Mouse (Mus musculus) CH12.LX (cell line): ENCODE measurements around the gene Cers6. TPM values are rescaled to one million over a fixed set of nuclear protein-coding genes. Genes with fewer than 3 reads are reported as not detected.

Source experiments
- DNase-seq: peaks from one replicate; pipeline ENCODE4 v3.0.0-alpha.2; 2013; ENCODE audit errors: extremely low read depth
- H3K27ac ChIP-seq: 2 replicates; pipeline ENCODE4 v1.5.1; 2012; ENCODE audit warnings: low read depth, mild to moderate bottlenecking, control low read depth, moderate library complexity; ENCODE audit not compliant: insufficient read depth
- H3K27me3 ChIP-seq: replicated peaks from 2 replicates; pipeline ENCODE3; 2012; ENCODE audit warnings: inconsistent platforms
- H3K36me3 ChIP-seq, 2 experiments: replicated peaks in 1 of 2; 2 replicates each; pipeline versions ENCODE3 to v1.6.1; 2012; ENCODE audit warnings: inconsistent platforms in 1 of 2, low read length in 1 of 2, mild to moderate bottlenecking in 1 of 2, mixed read lengths in 1 of 2, moderate library complexity in 1 of 2; ENCODE audit not compliant: control insufficient read depth in 1 of 2, insufficient read depth in 1 of 2
- H3K4me1 ChIP-seq, 2 experiments: 2 replicates each; pipeline ENCODE4 v1.6.1; 2012; ENCODE audit warnings: inconsistent platforms in 1 of 2, moderate library complexity in 1 of 2; ENCODE audit not compliant: insufficient read depth in 2 of 2, control insufficient read depth in 1 of 2
- H3K4me2 ChIP-seq: 2 replicates; pipeline ENCODE4 v1.6.1; 2012; ENCODE audit warnings: low read depth, mild to moderate bottlenecking, control low read depth; ENCODE audit not compliant: poor library complexity, insufficient read depth, severe bottlenecking
- H3K4me3 ChIP-seq, 3 experiments: fragments of 150-350 bp in 1 of 3; sonication (generic) in 1 of 3; replicated peaks in 1 of 3; 2 replicates each; pipeline versions ENCODE3 to v1.5.1; 2011 to 2012; ENCODE audit warnings: low read depth in 2 of 3, low read length in 2 of 3, mild to moderate bottlenecking in 2 of 3, moderate library complexity in 2 of 3, control low read depth in 1 of 3, improper control_type of control experiment in 1 of 3, inconsistent platforms in 1 of 3, mixed read lengths in 1 of 3; ENCODE audit not compliant: poor library complexity in 1 of 3
- H3K79me2 ChIP-seq: replicated peaks from 2 replicates; pipeline ENCODE4 v1.6.1; 2012; ENCODE audit warnings: mild to moderate bottlenecking, moderate library complexity; ENCODE audit not compliant: control insufficient read depth, poor library complexity, insufficient read depth, severe bottlenecking; ENCODE audit errors: extremely low read depth
- H3K9ac ChIP-seq: 2 replicates; pipeline ENCODE4 v1.6.1; 2012; ENCODE audit warnings: low read depth, mild to moderate bottlenecking, control low read depth, moderate library complexity; ENCODE audit not compliant: insufficient read depth
- H3K9me3 ChIP-seq: replicated peaks from 2 replicates; pipeline ENCODE3; 2012; ENCODE audit warnings: low read length, inconsistent platforms, mixed read lengths
- CHD1 ChIP-seq: IDR thresholded peaks from 2 replicates; pipeline ENCODE4 v1.6.1; 2012; ENCODE audit warnings: low read depth, low read length, improper control_type of control experiment, inconsistent platforms
- CHD2 ChIP-seq: IDR thresholded peaks from 2 replicates; pipeline ENCODE4 v1.6.1; 2011; ENCODE audit warnings: low read length, improper control_type of control experiment
- E2F4 ChIP-seq: IDR thresholded peaks from 2 replicates; pipeline ENCODE4 v1.6.1; 2011; ENCODE audit warnings: low read depth, low read length, improper control_type of control experiment; ENCODE audit not compliant: insufficient replicate concordance
- ELF1 ChIP-seq: IDR thresholded peaks from 2 replicates; pipeline ENCODE4 v1.6.1; 2014; ENCODE audit warnings: low read depth, mild to moderate bottlenecking, inconsistent platforms, low read length, improper control_type of control experiment
- HCFC1 ChIP-seq: IDR thresholded peaks from 2 replicates; pipeline ENCODE4 v1.6.1; 2012; ENCODE audit warnings: low read depth, mild to moderate bottlenecking, inconsistent platforms, low read length, improper control_type of control experiment
- IRF4 ChIP-seq: IDR thresholded peaks from 2 replicates; pipeline ENCODE4 v1.6.1; 2014; ENCODE audit warnings: low read depth, mild to moderate bottlenecking, inconsistent platforms, low read length, improper control_type of control experiment
- MAFK ChIP-seq: IDR thresholded peaks from 2 replicates; pipeline ENCODE4 v1.6.1; 2011; ENCODE audit warnings: low read length, improper control_type of control experiment; ENCODE audit not compliant: insufficient replicate concordance
- MAZ ChIP-seq: IDR thresholded peaks from 2 replicates; pipeline ENCODE4 v1.6.1; 2012; ENCODE audit warnings: low read depth, mild to moderate bottlenecking, inconsistent platforms, low read length, improper control_type of control experiment, moderate library complexity
- MEF2A ChIP-seq: IDR thresholded peaks from 2 replicates; pipeline ENCODE4 v1.6.1; 2014; ENCODE audit warnings: low read depth, mild to moderate bottlenecking, inconsistent platforms, low read length, improper control_type of control experiment, borderline replicate concordance
- MXI1 ChIP-seq: IDR thresholded peaks from 2 replicates; pipeline ENCODE4 v1.6.1; 2011; ENCODE audit warnings: mild to moderate bottlenecking, low read depth, low read length, improper control_type of control experiment
- NELFE ChIP-seq: IDR thresholded peaks from 2 replicates; pipeline ENCODE4 v1.6.1; 2011; ENCODE audit warnings: low read depth, low read length, improper control_type of control experiment
- PAX5 ChIP-seq: IDR thresholded peaks from 2 replicates; pipeline ENCODE4 v1.6.1; 2012; ENCODE audit warnings: low read length, inconsistent platforms, mixed read lengths
- POLR2A ChIP-seq: IDR thresholded peaks from 2 replicates; pipeline ENCODE4 v1.6.1; 2011; ENCODE audit warnings: low read depth, mild to moderate bottlenecking, improper control_type of control experiment, low read length
- POLR2AphosphoS2 ChIP-seq: IDR thresholded peaks from 2 replicates; pipeline ENCODE4 v1.6.1; 2011; ENCODE audit warnings: low read depth, low read length, improper control_type of control experiment
- RAD21 ChIP-seq: IDR thresholded peaks from 2 replicates; pipeline ENCODE4 v1.6.1; 2011; ENCODE audit warnings: low read depth, mild to moderate bottlenecking, low read length, improper control_type of control experiment, moderate library complexity
- RCOR1 ChIP-seq: conservative IDR thresholded peaks from 2 replicates; pipeline ENCODE4 v1.6.1; 2012; ENCODE audit warnings: low read depth, mild to moderate bottlenecking, inconsistent platforms, low read length, improper control_type of control experiment
- SIN3A ChIP-seq: IDR thresholded peaks from 2 replicates; pipeline ENCODE4 v1.6.1; 2012; ENCODE audit warnings: low read length, improper control_type of control experiment, inconsistent platforms
- SMC3 ChIP-seq: IDR thresholded peaks from 2 replicates; pipeline ENCODE4 v1.6.1; 2011; ENCODE audit warnings: low read depth, low read length, improper control_type of control experiment
- TBP ChIP-seq: conservative IDR thresholded peaks from 2 replicates; pipeline ENCODE4 v1.6.1; 2011; ENCODE audit warnings: low read depth, low read length, improper control_type of control experiment
- TCF12 ChIP-seq: IDR thresholded peaks from 2 replicates; pipeline ENCODE4 v1.6.1; 2014; ENCODE audit warnings: low read depth, mild to moderate bottlenecking, inconsistent platforms, low read length, improper control_type of control experiment
- UBTF ChIP-seq: IDR thresholded peaks from 2 replicates; pipeline ENCODE4 v1.6.1; 2012; ENCODE audit warnings: low read depth, mild to moderate bottlenecking, inconsistent platforms, low read length, improper control_type of control experiment, moderate library complexity
- ZC3H11A ChIP-seq: IDR thresholded peaks from 2 replicates; pipeline ENCODE4 v1.6.1; 2012; ENCODE audit warnings: low read depth, mild to moderate bottlenecking, inconsistent platforms, low read length, improper control_type of control experiment
- ZNF384 ChIP-seq: IDR thresholded peaks from 2 replicates; pipeline ENCODE4 v1.6.1; 2012; ENCODE audit warnings: low read depth, low read length, improper control_type of control experiment, inconsistent platforms
- dilution Hi-C: fragments of 300-500 bp; cut with MboI; formaldehyde crosslinking; loops from 2 replicates; pipeline ENCODE4 v1.14.3; 2020; ENCODE audit warnings: low sequenced_read_pairs; ENCODE audit not compliant: extremely low pct_unique_long_range_greater_than_20kb, extremely low pct_ligation_motif_present
- in situ Hi-C: fragments of 300-500 bp; cut with MboI; formaldehyde crosslinking; loops from 3 replicates; pipeline ENCODE4 v1.14.3; 2019; ENCODE audit warnings: low sequenced_read_pairs, low pct_ligation_motif_present, low pct_unique_long_range_greater_than_20kb, mixed read lengths
- polyA plus RNA-seq: library from polyadenylated mRNA; unstranded; fragments of >175 nt; gene quantifications from 2 replicates; pipeline ENCODE4 v1.2.1, GENCODE M21; 2012; ENCODE audit warnings: low read depth; ENCODE audit not compliant: insufficient read length
- total RNA-seq, 2 experiments: library from RNA; depleted of rRNA; stranded (reverse); fragments of 300-350 nt in 1 of 2; fragments of >200 nt in 1 of 2; gene quantifications; 2 replicates each; pipeline ENCODE4 v1.2.3; 2012 to 2014

Cers6 gene
- total and polyA plus RNA-seq, 3 experiments = not detected

DNA sequence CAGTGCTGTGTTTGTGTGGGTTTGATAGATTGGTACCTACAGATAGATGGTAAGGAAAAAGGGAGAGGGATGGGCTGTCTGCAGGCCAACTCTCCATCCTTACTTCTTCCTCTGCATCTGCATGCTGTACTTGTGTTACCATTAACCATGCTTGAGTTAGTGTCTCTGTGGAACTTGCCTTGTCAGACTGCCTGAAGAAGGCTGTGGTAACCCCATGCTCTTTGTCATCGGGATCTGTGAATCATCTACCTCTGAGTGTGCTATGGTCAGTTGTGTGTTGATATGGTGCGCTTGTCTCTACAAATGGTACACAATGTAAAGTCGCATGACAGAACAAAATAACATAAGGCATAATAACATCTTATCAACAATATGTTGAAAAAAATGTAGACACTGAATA lies 94.9 kb downstream of the Cers6 start:
- TF ChIP-seq NELFE (no peak), TBP (no peak), MAFK (no peak), UBTF (no peak), SIN3A (no peak), MXI1 (no peak), POLR2A (no peak), MEF2A (no peak), RAD21 (no peak), PAX5 (no peak), SMC3 (no peak), IRF4 (no peak)
- TF ChIP-seq, all 38 proteins: peak for 0
- no peak for DNase-seq
- in situ Hi-C loops = no loop called here
- Histone ChIP-seq H3K4me1 (no peaks in the 10 kb centered on the region), H3K36me3 (no peaks in the 10 kb centered on the region), H3K4me3 (no peak overlapping the region), H3K9me3 (peaks cover 71% of the 10 kb centered on the region), H3K27me3 (no peaks in the 10 kb centered on the region), H3K27ac (no peak overlapping the region), H3K79me2 (no peaks in the 10 kb centered on the region), H3K4me2 (no peak overlapping the region), H3K9ac (no peak overlapping the region)
- dilution Hi-C loops = no loop called here

GRCm38 (mm10) chr2:68957831-68958230 lies 96.6 kb downstream of the Cers6 start:
- Histone ChIP-seq H3K4me1 (no peaks in the 10 kb centered on the region), H3K36me3 (no peaks in the 10 kb centered on the region), H3K4me2 (no peak overlapping the region), H3K4me3 (no peak overlapping the region), H3K9me3 (peaks cover 71% of the 10 kb centered on the region), H3K79me2 (no peaks in the 10 kb centered on the region), H3K27ac (no peak overlapping the region), H3K27me3 (no peaks in the 10 kb centered on the region), H3K9ac (no peak overlapping the region)
- dilution Hi-C loops = no loop called here
- no peak for TF ChIP-seq POLR2AphosphoS2
- no peak for TF ChIP-seq PAX5
- TF ChIP-seq POLR2A = no peak
- no peak for TF ChIP-seq E2F4
- TF ChIP-seq TCF12 = no peak
- no peak for TF ChIP-seq CHD2
- TF ChIP-seq ZNF384 = no peak
- in situ Hi-C loops = no loop called here
- no peak for DNase-seq

GRCm38 (mm10) chr2:68959573-68959972 lies 98.3 kb downstream of the Cers6 start:
- Histone ChIP-seq H3K27me3 (no peaks in the 10 kb centered on the region), H3K4me1 (no peaks in the 10 kb centered on the region), H3K4me3 (no peak overlapping the region), H3K36me3 (no peaks in the 10 kb centered on the region), H3K27ac (no peak overlapping the region), H3K4me2 (no peak overlapping the region), H3K9ac (no peak overlapping the region), H3K9me3 (peaks cover 78% of the 10 kb centered on the region), H3K79me2 (no peaks in the 10 kb centered on the region)
- TF ChIP-seq TBP (no peak), MAZ (no peak), RAD21 (no peak), RCOR1 (no peak), ZC3H11A (no peak), ELF1 (no peak), MEF2A (no peak), IRF4 (no peak), CHD1 (no peak), CHD2 (no peak), PAX5 (no peak), POLR2A (no peak), TCF12 (no peak), SMC3 (no peak), HCFC1 (no peak), NELFE (no peak)
- dilution Hi-C loops (no loop called here), in situ Hi-C loops (no loop called here)
- no peak for DNase-seq
